Mouse (Mus musculus) C2C12 (cell line): Measurements from ENCODE around the gene Fam171a2.
A peak's percentile ranks its signal among the peaks of the same experiment; 100 is the strongest.

Experiments
- CTCF ChIP-seq: IDR thresholded peaks from one replicate; pipeline ENCODE4 v1.5.1; 2011; ENCODE audit not compliant: control insufficient read depth, insufficient read depth, insufficient read length
- FOSL1 ChIP-seq: IDR thresholded peaks from one replicate; pipeline ENCODE4 v1.8.0; 2011; ENCODE audit warnings: mild to moderate bottlenecking, low read length; ENCODE audit not compliant: poor library complexity, insufficient read depth, severe bottlenecking
- MAX ChIP-seq: IDR thresholded peaks from one replicate; pipeline ENCODE4 v1.6.1; 2011; ENCODE audit warnings: mild to moderate bottlenecking, control low read depth
- MYOD1 ChIP-seq: IDR thresholded peaks from one replicate; pipeline ENCODE4 v1.6.1; 2011; ENCODE audit warnings: low read depth; ENCODE audit not compliant: control insufficient read depth, insufficient read length
- MYOG ChIP-seq: IDR thresholded peaks from one replicate; pipeline ENCODE4 v1.6.1; 2011; ENCODE audit not compliant: control insufficient read depth, insufficient read length; ENCODE audit errors: extremely low read depth
- USF1 ChIP-seq: IDR thresholded peaks from one replicate; pipeline ENCODE4 v1.6.1; 2011; ENCODE audit warnings: low read depth, mild to moderate bottlenecking, control low read depth, moderate library complexity

GRCm38 (mm10) chr11:102438212-102439092 is 9.0 kb downstream of the Fam171a2 start:
- TF ChIP-seq CTCF: peak; percentile 38
- TF ChIP-seq MYOD1: no peak
- TF ChIP-seq USF1: no peak
- TF ChIP-seq MYOG: no peak
- TF ChIP-seq MAX: no peak
- no peak for TF ChIP-seq FOSL1
